Mouse (Mus musculus): Measurements from ENCODE around the gene Gipc3.

DNA sequence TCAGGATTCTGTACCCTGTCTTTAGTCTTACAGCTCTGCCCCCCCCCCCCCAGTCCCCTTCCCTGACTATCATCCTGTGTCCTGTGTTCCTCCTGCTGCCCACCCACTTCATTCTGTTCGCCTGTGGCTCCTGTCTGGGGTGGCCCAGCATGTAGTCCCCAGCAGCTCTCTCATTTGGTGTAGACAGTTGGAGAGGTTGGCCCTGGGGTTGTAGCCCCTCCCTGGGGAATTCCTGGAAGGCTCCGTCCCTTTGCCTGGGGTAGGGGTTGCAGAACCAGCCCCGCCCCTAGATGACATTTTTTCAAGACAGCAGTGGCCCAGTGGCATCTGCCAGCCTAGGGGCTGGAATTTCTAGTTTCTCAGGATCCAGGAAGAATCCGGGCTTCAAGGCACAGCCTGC is 15.1 kb upstream of the Gipc3 start:
- TF ChIP-seq CTCF (IDR thresholded peaks at IDR 0.05; ENCODE audit: borderline replicate concordance, extremely low read depth, insufficient read depth, insufficient read length) = no peak
- TF ChIP-seq POLR2A (IDR thresholded peaks at IDR 0.05; ENCODE audit: borderline replicate concordance, extremely low read depth, insufficient read depth, insufficient read length, poor library complexity, severe bottlenecking) = no peak
